Comparison of ENCODE assay signal across 12 mouse cellular contexts in the genomic region with DNA sequence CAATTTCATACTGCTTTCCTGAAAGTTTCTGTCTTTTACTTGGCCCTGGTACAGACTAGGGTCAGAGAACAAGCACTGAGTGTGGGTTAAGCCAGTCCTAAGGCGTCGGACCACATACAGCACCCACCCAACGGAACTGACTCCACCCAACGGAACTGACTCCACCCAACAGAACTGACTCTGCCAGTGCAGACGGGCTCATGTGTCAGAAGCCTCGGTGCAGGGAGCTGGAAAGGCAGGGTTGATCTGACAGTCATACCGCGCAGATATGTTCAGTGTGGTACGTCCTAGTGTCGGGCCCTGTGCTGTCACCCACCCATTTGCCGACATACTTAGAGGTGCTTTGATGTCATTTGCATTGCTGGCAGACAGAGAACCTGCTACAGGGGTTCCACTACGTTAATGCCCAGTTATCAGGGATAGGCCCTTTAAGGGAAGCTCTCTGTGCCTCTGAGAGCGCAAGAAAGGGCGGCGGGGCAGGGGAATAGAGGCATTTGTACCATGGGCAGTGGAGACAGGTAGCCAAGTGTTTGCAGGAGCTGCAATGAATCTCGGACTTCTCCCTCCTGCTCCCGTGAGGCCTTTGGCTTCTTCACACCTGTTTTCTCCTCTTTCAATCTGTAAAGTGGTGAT. TPM values are rescaled to one million over a fixed set of nuclear protein-coding genes. Genes with fewer than 3 reads are reported as not detected.
A peak's percentile ranks its signal among the peaks of the same experiment; 100 is the strongest.
DNase-seq lines count a peak whose midpoint lies in the region; ATAC-seq and TF ChIP-seq lines count a peak whose summit lies in the region.
"Had no signal": no experiment of that assay in that cellular context is flagged by ENCODE, and none has a peak within 500 bp of the region (broad histone marks: within the 10 kb centered on the region; RNA-seq: fewer than 3 reads in every experiment).

No protein-coding gene starts in this region.

- peak; percentile 52; the same call in 1 of the 2 replicates for ATAC-seq in intestine, embryonic 15.5 days
- no peak for ATAC-seq in intestine, postnatal 0 days
- ATAC-seq in liver, embryonic 13.5 days (ENCODE audit: low read depth): peak; percentile 96
- ATAC-seq in stomach, embryonic 14.5 days (ENCODE audit: insufficient number of reproducible peaks, insufficient read depth, low FRiP score, low read depth): peak; percentile 55; the same call in 1 of the 2 replicates
- no peak for ATAC-seq in hindbrain, postnatal 0 days
- ATAC-seq in kidney, embryonic 16.5 days (ENCODE audit: low FRiP score, low TSS enrichment): no peak
- ATAC-seq: hindbrain, embryonic 16.5 days had no signal

- no peaks in the 10 kb centered on the region for H3K9me3 ChIP-seq in intestine, embryonic 15.5 days
- H3K9me3 ChIP-seq in intestine, postnatal 0 days (ENCODE audit: control insufficient read depth): no peaks in the 10 kb centered on the region
- no peaks in the 10 kb centered on the region for H3K9me3 ChIP-seq in liver, embryonic 13.5 days (replicated peaks)
- H3K9me3 ChIP-seq in stomach, embryonic 14.5 days (ENCODE audit: control insufficient read depth, low read depth, low read length): no peaks in the 10 kb centered on the region
- H3K9me3 ChIP-seq in hindbrain, postnatal 0 days (ENCODE audit: low read length): no peaks in the 10 kb centered on the region
- H3K9me3 ChIP-seq in kidney, embryonic 16.5 days (ENCODE audit: low read length): no peaks in the 10 kb centered on the region

- H3K9ac ChIP-seq in intestine, embryonic 15.5 days: no peak overlapping the region
- no peak overlapping the region for H3K9ac ChIP-seq in intestine, postnatal 0 days (ENCODE audit: low read depth, low read length)
- H3K9ac ChIP-seq in liver, embryonic 13.5 days: peak overlapping the region; percentile 59
- H3K9ac ChIP-seq in stomach, embryonic 14.5 days (replicated peaks; ENCODE audit: low read depth, low read length): no peak overlapping the region
- no peak overlapping the region for H3K9ac ChIP-seq in hindbrain, postnatal 0 days (replicated peaks; ENCODE audit: low read length)
- H3K9ac ChIP-seq in kidney, embryonic 16.5 days (replicated peaks; ENCODE audit: low read length): no peak overlapping the region

- no peak for TF ChIP-seq CTCF in intestine, postnatal 0 days (IDR thresholded peaks at IDR 0.05; ENCODE audit: low read depth)
- TF ChIP-seq CTCF in hindbrain, postnatal 0 days (IDR thresholded peaks at IDR 0.05; ENCODE audit: low read depth): no peak

- H3K4me2 ChIP-seq in intestine, embryonic 15.5 days (replicated peaks): no peak overlapping the region
- no peak overlapping the region for H3K4me2 ChIP-seq in intestine, postnatal 0 days (replicated peaks; ENCODE audit: low read depth)
- H3K4me2 ChIP-seq in liver, embryonic 13.5 days: peak overlapping the region; percentile 59
- H3K4me2 ChIP-seq in stomach, embryonic 14.5 days (replicated peaks; ENCODE audit: low read depth, low read length): no peak overlapping the region
- H3K4me2 ChIP-seq in hindbrain, postnatal 0 days (ENCODE audit: low read depth, low read length): no peak overlapping the region
- no peak overlapping the region for H3K4me2 ChIP-seq in kidney, embryonic 16.5 days (replicated peaks; ENCODE audit: low read depth, low read length)

- no peak overlapping the region for H3K4me3 ChIP-seq in intestine, embryonic 15.5 days (replicated peaks)
- no peak overlapping the region for H3K4me3 ChIP-seq in intestine, postnatal 0 days (ENCODE audit: low read depth, low read length)
- H3K4me3 ChIP-seq in liver, embryonic 13.5 days (replicated peaks): peak overlapping the region; percentile 25
- no peak overlapping the region for H3K4me3 ChIP-seq in stomach, embryonic 14.5 days (ENCODE audit: low read depth, low read length)
- H3K4me3 ChIP-seq in hindbrain, postnatal 0 days (ENCODE audit: low read length): no peak overlapping the region
- H3K4me3 ChIP-seq in kidney, embryonic 16.5 days (ENCODE audit: low read length): no peak overlapping the region

- no peaks in the 10 kb centered on the region for H3K4me1 ChIP-seq in intestine, embryonic 15.5 days (replicated peaks)
- H3K4me1 ChIP-seq in intestine, postnatal 0 days (replicated peaks; ENCODE audit: control insufficient read depth, insufficient read depth, low read length): no peaks in the 10 kb centered on the region
- H3K4me1 ChIP-seq in liver, embryonic 13.5 days (replicated peaks): peaks cover 66% of the 10 kb centered on the region
- H3K4me1 ChIP-seq in stomach, embryonic 14.5 days (ENCODE audit: control insufficient read depth, insufficient read depth, low read length): no peaks in the 10 kb centered on the region
- H3K4me1 ChIP-seq in hindbrain, postnatal 0 days (ENCODE audit: insufficient read depth, low read length): no peaks in the 10 kb centered on the region
- H3K4me1 ChIP-seq in kidney, embryonic 16.5 days (ENCODE audit: insufficient read depth, low read length): no peaks in the 10 kb centered on the region

- WGBS in intestine, embryonic 15.5 days: 87% methylated on average over 17 of the region's 17 CpGs
- WGBS in intestine, postnatal 0 days: 88% methylated on average over 17 of the region's 17 CpGs
- WGBS in liver, embryonic 13.5 days (ENCODE audit: insufficient replicate concordance): 40% methylated on average over 17 of the region's 17 CpGs
- 87% methylated on average over 17 of the region's 17 CpGs for WGBS in stomach, embryonic 14.5 days
- WGBS in hindbrain, postnatal 0 days: 90% methylated on average over 17 of the region's 17 CpGs
- 83% methylated on average over 17 of the region's 17 CpGs for WGBS in kidney, embryonic 16.5 days

- H3K27me3 ChIP-seq in intestine, embryonic 15.5 days (replicated peaks): no peaks in the 10 kb centered on the region
- no peaks in the 10 kb centered on the region for H3K27me3 ChIP-seq in intestine, postnatal 0 days (replicated peaks; ENCODE audit: control insufficient read depth, insufficient read depth, low read length)
- H3K27me3 ChIP-seq in liver, embryonic 13.5 days: no peaks in the 10 kb centered on the region
- H3K27me3 ChIP-seq in stomach, embryonic 14.5 days (ENCODE audit: control insufficient read depth, insufficient read depth, low read length): no peaks in the 10 kb centered on the region
- H3K27me3 ChIP-seq in hindbrain, postnatal 0 days (ENCODE audit: insufficient read depth, low read length): no peaks in the 10 kb centered on the region
- no peaks in the 10 kb centered on the region for H3K27me3 ChIP-seq in kidney, embryonic 16.5 days (ENCODE audit: insufficient read depth, low read length)

- DNase-seq in ZHBTc4 (ENCODE audit: low read depth, low spot score): peak; percentile 60
- DNase-seq in liver, embryonic 13.5 days: peak; percentile 76
- no peak for DNase-seq in hindbrain, postnatal 0 days (ENCODE audit: low spot score)
- DNase-seq in right cerebral cortex, postnatal 25 days: no peak
- DNase-seq: cerebellum, postnatal 36 days; left cerebral cortex, postnatal 4 days had no signal

- H3K27ac ChIP-seq in intestine, embryonic 15.5 days: no peak overlapping the region
- no peak overlapping the region for H3K27ac ChIP-seq in intestine, postnatal 0 days (ENCODE audit: low read depth, low read length)
- peak overlapping the region; percentile 91 for H3K27ac ChIP-seq in liver, embryonic 13.5 days
- no peak overlapping the region for H3K27ac ChIP-seq in stomach, embryonic 14.5 days (ENCODE audit: low read length)
- no peak overlapping the region for H3K27ac ChIP-seq in hindbrain, postnatal 0 days
- no peak overlapping the region for H3K27ac ChIP-seq in kidney, embryonic 16.5 days (ENCODE audit: low read length)

- H3K36me3 ChIP-seq in intestine, embryonic 15.5 days: peaks cover 8% of the 10 kb centered on the region; the same call in 1 of the 2 replicates
- peaks cover 30% of the 10 kb centered on the region for H3K36me3 ChIP-seq in intestine, postnatal 0 days (ENCODE audit: control insufficient read depth, insufficient read depth)
- H3K36me3 ChIP-seq in liver, embryonic 13.5 days: peaks cover 56% of the 10 kb centered on the region
- H3K36me3 ChIP-seq in stomach, embryonic 14.5 days (ENCODE audit: control insufficient read depth, insufficient read depth, low read length): peaks cover 16% of the 10 kb centered on the region; the same call in 1 of the 2 replicates
- H3K36me3 ChIP-seq in hindbrain, postnatal 0 days (ENCODE audit: insufficient read depth, low read length): peaks cover 4% of the 10 kb centered on the region
- H3K36me3 ChIP-seq in kidney, embryonic 16.5 days (ENCODE audit: insufficient read depth, low read length): peaks cover 34% of the 10 kb centered on the region

RNA-seq across cellular contexts. Expression of gene Haao, which starts 38.5 kb away (rescaled TPM):
- 1.1 and 1.2 TPM in 2 replicates for polyA plus RNA-seq in intestine, embryonic 15.5 days (2015; fragmentation: Nextera tagmentation; extraction: Ambion mirVana)
- 0.40 TPM in 1 of 2 replicates, not detected in the other for polyA plus RNA-seq in intestine, postnatal 0 days (2015; fragmentation: Nextera tagmentation; extraction: Ambion mirVana)
- polyA plus RNA-seq in liver, embryonic 13.5 days (2015; fragmentation: Nextera tagmentation; extraction: Ambion mirVana): 16.2 and 17.1 TPM in 2 replicates
- 0.27 and 1.1 TPM in 2 replicates for polyA plus RNA-seq in stomach, embryonic 14.5 days (2014; fragmentation: Nextera tagmentation; extraction: Ambion mirVana)
- 0.65 and 1.3 TPM in 2 replicates for total RNA-seq in hindbrain, postnatal 0 days (2014; rRNA removed)
- polyA plus RNA-seq in hindbrain, postnatal 0 days (2015; fragmentation: Nextera tagmentation; extraction: Ambion mirVana): 0.28 and 0.76 TPM in 2 replicates
- 2.9 and 3.4 TPM in 2 replicates for polyA plus RNA-seq in kidney, embryonic 16.5 days (2015; fragmentation: Nextera tagmentation; extraction: Ambion mirVana)
- polyA plus RNA-seq: heart, embryonic 14.5 days had no signal

Comparison
In these comparisons a context has a peak if more than half of its experiments do, and no peak if none do; other contexts are left out.
1. ATAC-seq: peak in intestine, embryonic 15.5 days (single experiment), liver, embryonic 13.5 days (single experiment) and stomach, embryonic 14.5 days (single experiment); none in intestine, postnatal 0 days (single experiment), hindbrain, postnatal 0 days (single experiment) and kidney, embryonic 16.5 days (single experiment).
2. DNase-seq: peak in ZHBTc4 (single experiment) and liver, embryonic 13.5 days (single experiment); none in hindbrain, postnatal 0 days (single experiment) and right cerebral cortex, postnatal 25 days (single experiment).